Mouse (Mus musculus): ENCODE measurements at regions not wholly inside any gene's neighbourhood (a gene's known extent, or its start where the extent isn't known, plus 50 kb on each side); places are given as distances from the start of the nearest gene placed in this dataset.

- no peak for TF ChIP-seq CTCF (conservative IDR thresholded peaks at IDR 0.05; ENCODE audit: low read length)
- TF ChIP-seq NANOG (IDR thresholded peaks at IDR 0.05; ENCODE audit: borderline replicate concordance, low read length) = no peak
Observed at GRCm38 (mm10) chr9:69673463-69674105, 87.2 kb downstream of the Foxb1 start.
